Mouse (Mus musculus) adrenal gland, adult 18-20 months (tissue): ENCODE data around the gene Ptpn22. TPM values are rescaled to one million over a fixed set of nuclear protein-coding genes. Genes with fewer than 3 reads are reported as not detected.

Experiments
- DNase-seq, 2 experiments: peaks; one replicate each; pipeline ENCODE4 v3.0.0; 2021 to 2022; ENCODE audit warnings: low spot score in 2 of 2
- total RNA-seq, 2 experiments: library from RNA; stranded (reverse); gene quantifications; 1 replicate in 1 of 2; 2 replicates in 1 of 2; pipeline ENCODE4 v1.2.3; 2021

Gene Ptpn22
- total RNA-seq, 2 experiments from 2014 or later = 1.6 to 2.3 TPM

DNA sequence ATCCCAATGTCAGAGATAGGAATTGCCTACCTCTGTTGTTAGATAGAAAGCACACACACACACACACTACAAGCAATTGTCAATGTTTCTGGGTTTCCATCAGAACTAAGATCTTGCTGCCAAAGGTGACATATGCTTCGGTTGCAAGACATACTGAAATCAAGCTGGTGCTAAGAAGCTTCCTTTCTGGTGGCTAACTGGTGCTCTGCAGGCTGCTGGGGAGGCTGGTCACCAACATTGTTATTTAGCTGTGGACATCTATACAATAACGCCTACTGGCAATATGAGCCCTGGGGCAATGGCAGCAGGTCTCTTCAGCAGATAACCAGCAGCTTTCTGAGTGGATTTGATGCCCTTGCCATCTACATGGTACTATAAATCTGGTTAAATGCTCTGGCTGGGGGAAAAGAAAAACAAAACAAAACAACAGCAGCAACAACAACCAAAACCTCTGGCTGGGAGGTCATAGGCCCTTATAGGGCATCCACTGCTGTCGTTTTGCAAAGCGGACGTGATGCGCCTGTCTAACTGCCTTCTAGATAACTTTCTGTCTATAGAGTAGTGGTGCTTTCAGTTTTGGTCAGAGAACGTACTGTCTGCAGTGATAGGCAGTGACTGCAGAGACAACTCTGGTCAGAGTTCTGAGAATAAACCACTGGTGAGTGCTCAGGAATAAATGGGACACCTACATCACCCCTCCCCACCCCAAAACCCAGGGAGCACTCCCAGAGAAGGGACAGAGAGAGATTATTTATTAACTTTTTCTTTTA lies 2.4 kb upstream of the Ptpn22 start:
- DNase-seq = no peak

GRCm38 (mm10) chr3:103857977-103858563 lies 1.5 kb upstream of the Ptpn22 start:
- no peak for DNase-seq

DNA sequence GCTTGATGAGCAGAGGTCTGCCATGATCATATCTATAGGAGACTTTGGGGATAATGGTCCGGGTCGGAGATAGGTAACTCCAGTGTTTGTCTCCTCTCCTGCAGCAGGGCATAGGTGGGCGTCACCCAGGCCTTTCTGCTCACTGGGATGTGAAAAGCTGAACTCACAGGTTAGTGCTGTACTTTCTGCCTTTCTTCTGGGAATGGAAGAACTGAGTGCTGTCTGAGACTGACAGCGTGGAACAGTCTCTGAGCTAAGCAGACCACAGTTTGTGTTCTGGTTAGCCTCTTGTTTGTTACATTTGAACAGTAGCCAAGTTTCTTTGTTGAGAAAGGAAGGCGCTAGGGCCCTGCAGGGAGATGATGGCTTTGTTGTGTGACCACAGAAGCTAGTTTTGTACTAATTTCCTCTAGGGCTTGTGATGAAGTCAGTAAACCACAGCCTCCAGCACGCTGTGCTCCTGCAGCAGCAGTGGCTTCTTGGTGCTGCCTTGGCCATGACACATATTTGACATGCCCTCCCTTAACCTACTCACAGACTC lies 326 bp downstream of the Ptpn22 start:
- DNase-seq = no peak

DNA sequence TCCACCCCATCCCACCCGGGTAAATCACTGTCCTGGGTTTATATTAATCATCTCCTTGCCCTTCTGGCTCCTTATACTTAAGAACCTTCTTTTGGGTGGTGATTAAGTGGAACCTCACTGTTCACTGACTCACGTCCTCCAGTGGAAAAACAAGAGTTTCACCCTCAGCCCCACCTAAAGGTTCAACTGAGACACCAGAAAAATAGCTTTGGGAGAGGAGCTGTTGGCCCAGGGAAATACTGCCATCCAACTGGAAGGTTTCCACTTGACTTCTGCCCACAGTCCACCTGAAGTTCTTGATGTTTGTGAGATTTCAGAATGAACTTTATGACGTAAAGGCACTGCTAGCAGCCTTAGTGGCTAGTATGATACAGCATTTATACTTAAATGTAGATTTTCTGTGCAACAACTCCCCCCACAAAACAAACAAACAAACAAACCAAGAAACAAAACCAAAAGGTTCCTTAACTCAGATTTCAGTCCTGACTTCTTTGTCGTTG lies 3.2 kb downstream of the Ptpn22 start:
- no peak for DNase-seq

- DNase-seq = no peak
These were observed 4.6 kb downstream of the Ptpn22 start for GRCm38 (mm10) chr3:103864200-103864599.

- DNase-seq = no peak
These were observed 7.9 kb downstream of the Ptpn22 start for GRCm38 (mm10) chr3:103867424-103867971.

DNA sequence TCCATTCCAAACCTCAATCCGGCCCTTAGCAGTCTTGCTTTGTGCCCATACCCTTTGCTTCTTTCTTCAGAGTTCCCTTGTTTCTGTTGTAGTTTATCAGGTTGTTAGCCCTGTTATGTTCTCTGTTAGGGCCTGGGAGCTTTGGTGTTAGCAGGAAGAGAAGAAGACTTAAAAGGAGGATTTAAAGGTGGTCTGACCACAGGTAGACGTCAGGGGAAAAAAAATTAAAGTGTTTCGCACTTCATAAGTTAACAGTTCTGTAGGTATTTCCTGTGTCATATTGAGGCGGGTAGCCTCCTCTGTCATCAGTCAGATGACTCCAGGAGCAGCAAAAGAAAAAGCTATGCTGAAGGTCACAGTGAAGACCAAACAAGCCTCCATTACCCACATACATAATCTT lies 8.4 kb downstream of the Ptpn22 start:
- no peak for DNase-seq

DNA sequence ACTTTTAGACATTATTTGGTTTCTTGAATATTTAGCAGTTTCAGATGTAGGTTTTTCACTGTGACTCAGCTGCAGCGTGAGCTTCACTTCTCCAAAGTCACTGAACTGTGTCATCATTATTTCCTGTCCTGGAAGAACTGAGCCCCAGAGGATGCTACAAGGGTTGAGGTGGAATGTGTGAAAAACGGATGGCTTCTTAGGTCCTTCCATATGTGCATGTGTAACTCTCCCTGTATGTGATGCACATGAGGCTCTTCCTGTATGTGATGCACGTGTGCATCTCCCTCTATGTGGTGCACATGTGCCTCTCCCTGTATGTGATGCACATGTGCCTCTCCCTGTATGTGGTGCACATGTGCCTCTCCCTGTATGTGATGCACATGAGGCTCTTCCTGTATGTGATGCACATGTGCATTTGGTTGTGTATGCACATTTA lies 13.1 kb downstream of the Ptpn22 start:
- no peak for DNase-seq

DNA sequence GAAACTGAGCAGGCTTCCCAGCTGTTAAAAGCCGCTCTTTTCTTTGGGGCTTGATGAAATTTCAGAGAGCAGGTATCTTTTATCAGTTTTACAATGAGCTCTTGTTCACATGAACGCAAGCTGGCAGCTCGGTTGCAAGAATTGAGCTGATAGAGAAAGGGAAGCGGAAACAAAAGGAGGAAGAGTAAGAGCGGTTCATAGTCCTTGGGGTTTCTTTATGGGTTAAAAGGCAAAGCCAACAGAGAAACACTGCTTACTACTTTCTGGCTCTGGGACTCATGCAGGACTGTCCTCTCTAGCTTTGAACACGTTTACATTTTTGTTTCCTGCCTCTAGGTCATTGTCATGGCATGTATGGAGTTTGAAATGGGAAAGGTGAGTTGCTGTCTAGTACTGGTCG lies 14.7 kb downstream of the Ptpn22 start:
- no peak for DNase-seq

DNA sequence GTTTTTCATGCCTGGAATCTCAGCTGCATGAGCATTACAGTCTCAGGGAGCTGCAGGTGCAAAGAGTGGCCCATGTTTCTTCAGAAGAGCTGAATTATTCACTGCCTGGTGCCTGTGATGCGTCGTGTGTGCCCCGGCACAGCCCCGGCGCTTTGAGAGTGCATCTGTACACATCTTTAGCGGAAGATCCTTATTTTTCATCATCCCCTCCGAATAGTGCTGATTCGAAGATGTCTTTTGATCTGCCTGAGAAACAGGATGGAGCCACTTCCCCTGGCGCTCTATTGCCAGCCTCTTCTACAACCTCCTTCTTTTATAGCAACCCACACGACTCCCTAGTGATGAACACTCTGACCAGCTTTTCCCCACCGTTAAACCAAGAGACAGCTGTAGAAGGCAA lies 26.4 kb downstream of the Ptpn22 start:
- no peak for DNase-seq

- DNase-seq = peak in 1 of 2 experiments; percentile 16
These were observed 28.0 kb downstream of the Ptpn22 start for GRCm38 (mm10) chr3:103887581-103887980.

- DNase-seq = no peak
These were observed 33.8 kb downstream of the Ptpn22 start for GRCm38 (mm10) chr3:103893374-103893773.

DNA sequence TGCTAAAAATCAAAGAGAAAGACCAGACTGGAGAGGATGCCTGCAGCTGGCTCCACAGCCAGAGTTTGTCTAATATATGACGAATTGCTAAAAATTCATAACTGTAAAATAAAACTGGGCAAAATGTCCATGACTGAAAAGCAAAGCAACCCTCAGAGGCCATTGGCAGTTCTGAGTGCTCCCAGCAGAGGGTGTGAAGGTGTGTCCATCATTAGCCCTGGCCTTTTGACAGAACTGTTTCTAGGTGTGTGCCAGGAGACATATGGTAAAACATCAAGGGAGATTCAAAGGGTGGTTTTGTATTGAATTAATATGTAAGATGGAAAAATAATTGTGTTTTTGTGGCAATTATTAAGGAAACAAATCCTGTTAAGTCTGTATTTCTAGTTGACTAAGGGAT lies 45.1 kb downstream of the Ptpn22 start:
- DNase-seq = no peak

GRCm38 (mm10) chr3:103907335-103908030 lies 47.9 kb downstream of the Ptpn22 start:
- no peak for DNase-seq

GRCm38 (mm10) chr3:103908781-103909180 lies 49.2 kb downstream of the Ptpn22 start:
- no peak for DNase-seq

DNA sequence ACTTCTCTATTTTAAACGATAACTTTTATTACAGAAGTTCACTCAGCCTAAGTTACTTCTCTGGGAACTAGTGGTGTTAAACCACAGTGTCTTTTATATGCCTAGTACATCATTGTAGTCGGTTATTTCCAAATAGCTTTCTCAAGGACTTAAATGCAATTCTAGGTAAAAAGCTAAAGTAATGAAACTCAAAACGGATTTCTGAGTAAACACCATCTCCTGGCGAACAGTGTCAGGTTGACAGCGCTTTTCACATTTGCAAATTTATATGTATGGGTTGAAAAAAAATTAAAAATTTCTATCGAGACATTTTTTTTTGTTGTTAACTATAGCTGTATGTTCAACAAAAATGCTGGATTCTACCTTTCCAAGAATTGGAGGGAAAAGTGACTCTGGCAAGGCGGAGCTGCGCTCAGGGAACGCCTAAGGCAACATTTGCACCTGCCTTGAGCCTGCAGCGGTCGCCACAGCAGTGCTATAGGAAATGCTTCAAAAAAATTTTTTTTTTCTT lies 53.9 kb downstream of the Ptpn22 start:
- no peak for DNase-seq

GRCm38 (mm10) chr3:103914010-103914669 lies 54.5 kb downstream of the Ptpn22 start, which contains the start of gene Rsbn1:
Gene Rsbn1, plus strand, starts transcription at chr3:103914120.
- DNase-seq = peak; percentile 86 to 91

- peak in 1 of 2 experiments; percentile 65 for DNase-seq
These were observed 55.3 kb downstream of the Ptpn22 start for GRCm38 (mm10) chr3:103914732-103915508.

GRCm38 (mm10) chr3:103915509-103915896 lies 55.9 kb downstream of the Ptpn22 start:
- no peak for DNase-seq
